8 mouse cellular contexts compared by ENCODE assay signal in genomic region chr11:20541995-20542637, GRCm38 (mm10). TPM values are rescaled to one million over a fixed set of nuclear protein-coding genes. Genes with fewer than 3 reads are reported as not detected.
DNase-seq lines count a peak whose midpoint lies in the region; ATAC-seq and TF ChIP-seq lines count a peak whose summit lies in the region.

No protein-coding gene starts in this region.

- no peaks in the 10 kb centered on the region for H3K9me3 ChIP-seq in erythroblast, embryonic 14.5 days (ENCODE audit: control insufficient read depth, low read length)
- H3K9me3 ChIP-seq in forebrain, embryonic 10.5 days: no peaks in the 10 kb centered on the region
- no peaks in the 10 kb centered on the region for H3K9me3 ChIP-seq in limb, embryonic 11.5 days (ENCODE audit: control insufficient read depth, low read length)

- peaks cover 3% of the 10 kb centered on the region for H3K36me3 ChIP-seq in erythroblast, embryonic 14.5 days (ENCODE audit: control insufficient read depth)
- H3K36me3 ChIP-seq in forebrain, embryonic 10.5 days (replicated peaks): no peaks in the 10 kb centered on the region; the same call in 1 of the 2 replicates
- no peaks in the 10 kb centered on the region for H3K36me3 ChIP-seq in limb, embryonic 11.5 days (ENCODE audit: control insufficient read depth, insufficient read depth, low read length)
- H3K36me3 ChIP-seq in small intestine, adult 2 months (ENCODE audit: control insufficient read depth, insufficient read depth, low read length): no peaks in the 10 kb centered on the region

- TF ChIP-seq POLR2A in small intestine, adult 2 months (IDR thresholded peaks at IDR 0.05; ENCODE audit: low read depth, low read length): no peak

- no peak for ATAC-seq in erythroblast, adult 5-6 weeks (replicated peaks; ENCODE audit: low FRiP score, poor library complexity, severe bottlenecking)
- ATAC-seq in limb, embryonic 11.5 days (ENCODE audit: insufficient number of reproducible peaks, low FRiP score, low TSS enrichment, low read depth): peak; percentile 1

- peaks cover 37% of the 10 kb centered on the region for H3K27me3 ChIP-seq in erythroblast, embryonic 14.5 days (ENCODE audit: control insufficient read depth)
- peaks cover 36% of the 10 kb centered on the region for H3K27me3 ChIP-seq in forebrain, embryonic 10.5 days (ENCODE audit: poor library complexity, severe bottlenecking)
- no peaks in the 10 kb centered on the region for H3K27me3 ChIP-seq in limb, embryonic 11.5 days (ENCODE audit: control insufficient read depth, insufficient read depth, low read length)
- H3K27me3 ChIP-seq in small intestine, adult 2 months (ENCODE audit: control insufficient read depth, insufficient read depth, low read length): no peaks in the 10 kb centered on the region

- peak overlapping the region; percentile 64 for H3K4me2 ChIP-seq in limb, embryonic 11.5 days (ENCODE audit: low read depth, severe bottlenecking)

- no peak for TF ChIP-seq CTCF in small intestine, adult 2 months (IDR thresholded peaks at IDR 0.05; ENCODE audit: extremely low read depth, insufficient read length, insufficient replicate concordance, low read depth, low read length)

- WGBS in forebrain, embryonic 10.5 days: under 1% methylated on average over 29 of the region's 29 CpGs
- WGBS in limb, embryonic 11.5 days: under 1% methylated on average over 22 of the region's 29 CpGs
- 1% methylated on average over 29 of the region's 29 CpGs for WGBS in small intestine, adult 2 months

- H3K9ac ChIP-seq in limb, embryonic 11.5 days (ENCODE audit: low read length): no peak overlapping the region

- H3K4me1 ChIP-seq in erythroblast, embryonic 14.5 days (ENCODE audit: control insufficient read depth): peaks cover 61% of the 10 kb centered on the region
- peaks cover 26% of the 10 kb centered on the region for H3K4me1 ChIP-seq in forebrain, embryonic 10.5 days
- peaks cover 4% of the 10 kb centered on the region for H3K4me1 ChIP-seq in limb, embryonic 11.5 days (ENCODE audit: control insufficient read depth, insufficient read depth, low read length)
- H3K4me1 ChIP-seq in small intestine, adult 2 months (ENCODE audit: control insufficient read depth, insufficient read depth, insufficient read length, low read length): no peaks in the 10 kb centered on the region; the same call in 1 of the 2 replicates

- DNase-seq in ovary, postnatal 14 days (ENCODE audit: low spot score): peak; percentile 9
- no peak for DNase-seq in ovary, postnatal 36 days (ENCODE audit: low spot score)
- DNase-seq in forebrain, embryonic 10.5 days (ENCODE audit: extremely low spot score, low spot score): no peak
- DNase-seq in limb, embryonic 11.5 days (ENCODE audit: low spot score): no peak
- DNase-seq in gastrocnemius, adult 8-10 months (ENCODE audit: low spot score in 2 of 2): no peak

- peak overlapping the region; percentile 93 for H3K27ac ChIP-seq in forebrain, embryonic 10.5 days
- H3K27ac ChIP-seq in limb, embryonic 11.5 days (replicated peaks; ENCODE audit: low read depth, low read length): no peak overlapping the region
- H3K27ac ChIP-seq in small intestine, adult 2 months (ENCODE audit: insufficient read depth, low read depth, low read length): peak overlapping the region; percentile 67

- H3K4me3 ChIP-seq in erythroblast, embryonic 14.5 days (replicated peaks): peak overlapping the region; percentile 92
- peak overlapping the region; percentile 87 for H3K4me3 ChIP-seq in forebrain, embryonic 10.5 days
- peak overlapping the region; percentile 80 for H3K4me3 ChIP-seq in limb, embryonic 11.5 days (ENCODE audit: low read depth, low read length)
- H3K4me3 ChIP-seq in small intestine, adult 2 months (ENCODE audit: low read depth, low read length): peak overlapping the region; percentile 88

RNA-seq across cellular contexts. Expression of gene Sertad2, which starts 0.9 kb away (rescaled TPM):
- polyA plus RNA-seq in erythroblast, embryonic 14.5 days (2012): 5.4 and 5.5 TPM in 2 replicates
- total RNA-seq in erythroblast, adult 5-6 weeks (2015; ENCODE audit: low replicate concordance): 113 and 141 TPM in 2 replicates
- total RNA-seq in erythroblast, adult 5-6 weeks (2017; ENCODE audit: low replicate concordance): 153 and 159 TPM in 2 replicates
- 27.5 and 27.7 TPM in 2 replicates for polyA plus RNA-seq in forebrain, embryonic 10.5 days (2016; fragmentation: Nextera tagmentation; extraction: Ambion mirVana)
- polyA plus RNA-seq in limb, embryonic 11.5 days (2014; fragmentation: Nextera tagmentation; extraction: Ambion mirVana): 23.6 and 25.8 TPM in 2 replicates
- polyA plus RNA-seq in small intestine, adult 2 months (2012; rRNA removed): 31.2 and 47.8 TPM in 2 replicates
- total RNA-seq in gastrocnemius, adult 8-10 months (2022): 10 to 100 TPM; 11.8 to 13.3 (median 12.6) TPM
